Mouse (Mus musculus): ENCODE results near the gene Sik3.
A peak's percentile ranks its signal among the peaks of the same experiment; 100 is the strongest.
"Not testable (repeated sequence)": the region's sequence is repeated elsewhere in the genome, so short reads cannot be mapped to it uniquely, and the experiment has no call there.

The Sik3 gene

GRCm38 (mm10) chr9:46152067-46153015 lies 139.7 kb downstream of the Sik3 start:
- DNase-seq (ENCODE audit: low spot score), result no peak

- DNase-seq (ENCODE audit: low spot score), result no peak
Observed at GRCm38 (mm10) chr9:46154469-46154868, 141.8 kb downstream of the Sik3 start.

- DNase-seq (ENCODE audit: low spot score), result no peak
Observed at GRCm38 (mm10) chr9:46155026-46155425, 142.4 kb downstream of the Sik3 start.

GRCm38 (mm10) chr9:46155818-46156217 lies 143.2 kb downstream of the Sik3 start:
- not testable (repeated sequence) for DNase-seq (ENCODE audit: low spot score)

- DNase-seq (ENCODE audit: low spot score), result no peak
Observed at GRCm38 (mm10) chr9:46156711-46157110, 144.1 kb downstream of the Sik3 start.

- DNase-seq (ENCODE audit: low spot score), result no peak
Observed at GRCm38 (mm10) chr9:46158273-46158813, 145.7 kb downstream of the Sik3 start.

- no peak for DNase-seq (ENCODE audit: low spot score)
Observed at GRCm38 (mm10) chr9:46163430-46163829, 150.8 kb downstream of the Sik3 start.

GRCm38 (mm10) chr9:46168802-46169201 lies 156.2 kb downstream of the Sik3 start:
- DNase-seq (ENCODE audit: low spot score), result no peak

- DNase-seq (ENCODE audit: low spot score), result no peak
Observed at GRCm38 (mm10) chr9:46172251-46172650, 159.6 kb downstream of the Sik3 start.

GRCm38 (mm10) chr9:46172953-46173352 lies 160.3 kb downstream of the Sik3 start:
- DNase-seq (ENCODE audit: low spot score), result no peak

- DNase-seq (ENCODE audit: low spot score), result no peak
Observed at GRCm38 (mm10) chr9:46173919-46174318, 161.3 kb downstream of the Sik3 start.

- DNase-seq (ENCODE audit: low spot score), result no peak
Observed at GRCm38 (mm10) chr9:46174770-46175294, 162.2 kb downstream of the Sik3 start.

GRCm38 (mm10) chr9:46175300-46175699 lies 162.7 kb downstream of the Sik3 start:
- DNase-seq (ENCODE audit: low spot score), result peak; percentile 20

GRCm38 (mm10) chr9:46175938-46176375 lies 163.3 kb downstream of the Sik3 start:
- DNase-seq (ENCODE audit: low spot score), result no peak

- DNase-seq (ENCODE audit: low spot score), result no peak
Observed at GRCm38 (mm10) chr9:46176613-46177012, 164.0 kb downstream of the Sik3 start.

GRCm38 (mm10) chr9:46178595-46178994 lies 166.0 kb downstream of the Sik3 start:
- no peak for DNase-seq (ENCODE audit: low spot score)

- no peak for DNase-seq (ENCODE audit: low spot score)
Observed at GRCm38 (mm10) chr9:46181297-46181696, 168.7 kb downstream of the Sik3 start.

GRCm38 (mm10) chr9:46184542-46184941 lies 171.9 kb downstream of the Sik3 start:
- no peak for DNase-seq (ENCODE audit: low spot score)

- DNase-seq (ENCODE audit: low spot score), result no peak
Observed at GRCm38 (mm10) chr9:46185191-46185590, 172.6 kb downstream of the Sik3 start.

GRCm38 (mm10) chr9:46186387-46186786 lies 173.8 kb downstream of the Sik3 start:
- DNase-seq (ENCODE audit: low spot score), result no peak

GRCm38 (mm10) chr9:46188370-46188769 lies 175.8 kb downstream of the Sik3 start:
- no peak for DNase-seq (ENCODE audit: low spot score)

- no peak for DNase-seq (ENCODE audit: low spot score)
Observed at GRCm38 (mm10) chr9:46188956-46189355, 176.3 kb downstream of the Sik3 start.

GRCm38 (mm10) chr9:46189381-46189780 lies 176.8 kb downstream of the Sik3 start:
- DNase-seq (ENCODE audit: low spot score), result no peak

Measured in urinary bladder, postnatal 14 days (tissue).